In the genomic region with DNA sequence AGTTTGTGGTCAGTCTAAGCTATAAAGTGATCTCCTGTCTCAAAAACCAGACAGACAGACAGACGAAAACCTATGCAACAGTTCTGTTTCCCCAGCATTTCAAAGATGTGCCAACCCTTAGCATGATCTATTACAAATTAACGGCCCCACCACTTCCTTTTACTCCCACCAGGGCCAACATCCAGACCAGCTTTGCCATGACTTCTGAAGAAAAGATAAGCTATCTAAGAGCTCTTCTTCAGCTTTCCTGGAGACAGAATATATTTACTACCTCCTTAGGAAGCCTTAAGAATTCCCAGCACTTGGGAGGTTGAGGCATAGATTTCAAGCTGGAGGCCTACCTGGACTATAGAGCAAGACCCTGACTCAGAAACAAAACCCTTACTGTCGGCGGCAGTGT, we compare ENCODE assay signal across 12 mouse cellular contexts. TPM values are rescaled to one million over a fixed set of nuclear protein-coding genes. Genes with fewer than 3 reads are reported as not detected.
A peak's percentile ranks its signal among the peaks of the same experiment; 100 is the strongest.
DNase-seq lines count a peak whose midpoint lies in the region; ATAC-seq lines count a peak whose summit lies in the region.
"Had no signal": no experiment of that assay in that cellular context is flagged by ENCODE, and none has a peak within 500 bp of the region (broad histone marks: within the 10 kb centered on the region; RNA-seq: fewer than 3 reads in every experiment).

No protein-coding gene starts in this region.

- H3K27ac ChIP-seq in heart, embryonic 13.5 days (replicated peaks), result no peak overlapping the region; the same call in 1 of the 2 replicates
- no peak overlapping the region for H3K27ac ChIP-seq in embryonic facial prominence, embryonic 10.5 days (replicated peaks)
- peak overlapping the region; percentile 98 for H3K27ac ChIP-seq in liver, embryonic 11.5 days (ENCODE audit: low read depth, low read length)
- H3K27ac ChIP-seq: limb, embryonic 12.5 days had no signal

- H3K4me1 ChIP-seq in heart, embryonic 13.5 days, result peaks cover 53% of the 10 kb centered on the region
- peaks cover 28% of the 10 kb centered on the region for H3K4me1 ChIP-seq in embryonic facial prominence, embryonic 10.5 days
- peaks cover 46% of the 10 kb centered on the region for H3K4me1 ChIP-seq in liver, embryonic 11.5 days (replicated peaks; ENCODE audit: control insufficient read depth, insufficient read depth, low read length)

- H3K4me3 ChIP-seq in heart, embryonic 13.5 days, result peak overlapping the region; percentile 91
- H3K4me3 ChIP-seq in embryonic facial prominence, embryonic 10.5 days, result 0 out of 2 replicates have a peak overlapping the region, but pooled peaks have one; percentile 88
- H3K4me3 ChIP-seq in liver, embryonic 11.5 days (ENCODE audit: low read depth, low read length), result peak overlapping the region; percentile 83
- H3K4me3 ChIP-seq: limb, embryonic 12.5 days had no signal

- H3K27me3 ChIP-seq in heart, embryonic 13.5 days (replicated peaks), result no peaks in the 10 kb centered on the region
- H3K27me3 ChIP-seq in embryonic facial prominence, embryonic 10.5 days (replicated peaks; ENCODE audit: low read depth, poor library complexity, severe bottlenecking), result peaks cover 18% of the 10 kb centered on the region
- no peaks in the 10 kb centered on the region for H3K27me3 ChIP-seq in liver, embryonic 11.5 days (replicated peaks; ENCODE audit: control insufficient read depth, insufficient read depth, low read length)

- no peak for ATAC-seq in heart, embryonic 13.5 days (ENCODE audit: extremely low read depth, insufficient number of reproducible peaks, low FRiP score, low TSS enrichment)
- ATAC-seq in liver, embryonic 11.5 days (replicated peaks; ENCODE audit: low FRiP score), result no peak

- no peaks in the 10 kb centered on the region for H3K9me3 ChIP-seq in heart, embryonic 13.5 days
- H3K9me3 ChIP-seq in embryonic facial prominence, embryonic 10.5 days, result no peaks in the 10 kb centered on the region
- H3K9me3 ChIP-seq in liver, embryonic 11.5 days (ENCODE audit: control insufficient read depth, low read length), result no peaks in the 10 kb centered on the region
- H3K9me3 ChIP-seq: limb, embryonic 12.5 days had no signal

- H3K4me2 ChIP-seq in heart, embryonic 13.5 days, result peak overlapping the region; percentile 96
- H3K4me2 ChIP-seq in liver, embryonic 11.5 days, result peak overlapping the region; percentile 88
- H3K4me2 ChIP-seq: limb, embryonic 12.5 days had no signal

- peak overlapping the region; percentile 72 for H3K9ac ChIP-seq in heart, embryonic 13.5 days
- H3K9ac ChIP-seq in liver, embryonic 11.5 days (ENCODE audit: low read depth, low read length), result peak overlapping the region; percentile 86

- DNase-seq in heart, adult 9 months (ENCODE audit: low spot score in 2 of 2), result no peak
- DNase-seq in 416B (ENCODE audit: low read depth), result peak; percentile 28
- DNase-seq in embryonic facial prominence, embryonic 10.5 days (ENCODE audit: low spot score), result no peak
- DNase-seq in liver, embryonic 11.5 days (ENCODE audit: low spot score), result no peak
- DNase-seq in frontal cortex, postnatal 36 days (ENCODE audit: low spot score in 2 of 2), result no peak
- no peak for DNase-seq in kidney, postnatal 14 days
- DNase-seq: adrenal gland, adult 2 months; kidney, postnatal 36 days; lung, postnatal 36 days; thymus, postnatal 36 days had no signal

- H3K36me3 ChIP-seq in heart, embryonic 13.5 days, result peaks cover 3% of the 10 kb centered on the region; the same call in 1 of the 2 replicates
- H3K36me3 ChIP-seq in embryonic facial prominence, embryonic 10.5 days (replicated peaks), result 0 out of 2 replicates have a peak, but pooled peaks cover under 1% of the 10 kb centered on the region
- peaks cover 10% of the 10 kb centered on the region for H3K36me3 ChIP-seq in liver, embryonic 11.5 days (ENCODE audit: control insufficient read depth, insufficient read depth, low read length)
- H3K36me3 ChIP-seq: limb, embryonic 12.5 days had no signal

- WGBS in heart, embryonic 13.5 days, result 51% methylated on average over 4 of the region's 4 CpGs
- 61% methylated on average over 4 of the region's 4 CpGs for WGBS in embryonic facial prominence, embryonic 10.5 days
- 34% methylated on average over 4 of the region's 4 CpGs for WGBS in liver, embryonic 11.5 days

RNA-seq across cellular contexts. Expression of a gene that starts 2.7 kb away (rescaled TPM):
- polyA plus RNA-seq in heart, embryonic 13.5 days (2015; fragmentation: Nextera tagmentation; extraction: Ambion mirVana), result 20.0 and 20.5 TPM in 2 replicates
- polyA plus RNA-seq in embryonic facial prominence, embryonic 10.5 days (2016; fragmentation: Nextera tagmentation; extraction: Ambion mirVana), result 17.3 and 19.2 TPM in 2 replicates
- 115 and 134 TPM in 2 replicates for polyA plus RNA-seq in liver, embryonic 11.5 days (2014; fragmentation: Nextera tagmentation; extraction: Ambion mirVana)

RNA-seq across cellular contexts. Expression of a gene that starts 31.2 kb away (rescaled TPM):
- 24.4 and 24.8 TPM in 2 replicates for polyA plus RNA-seq in heart, embryonic 13.5 days (2015; fragmentation: Nextera tagmentation; extraction: Ambion mirVana)
- polyA plus RNA-seq in embryonic facial prominence, embryonic 10.5 days (2016; fragmentation: Nextera tagmentation; extraction: Ambion mirVana), result 54.2 and 60.6 TPM in 2 replicates
- polyA plus RNA-seq in liver, embryonic 11.5 days (2014; fragmentation: Nextera tagmentation; extraction: Ambion mirVana), result 47.4 and 49.3 TPM in 2 replicates

RNA-seq across cellular contexts. Expression of a gene that starts 41.0 kb away (rescaled TPM):
- polyA plus RNA-seq in heart, embryonic 13.5 days (2015; fragmentation: Nextera tagmentation; extraction: Ambion mirVana), result 24.9 and 25.7 TPM in 2 replicates
- 46.4 and 46.7 TPM in 2 replicates for polyA plus RNA-seq in embryonic facial prominence, embryonic 10.5 days (2016; fragmentation: Nextera tagmentation; extraction: Ambion mirVana)
- 62.5 and 67.4 TPM in 2 replicates for polyA plus RNA-seq in liver, embryonic 11.5 days (2014; fragmentation: Nextera tagmentation; extraction: Ambion mirVana)

RNA-seq across cellular contexts. Expression of a gene that starts 41.1 kb away (rescaled TPM):
- polyA plus RNA-seq in heart, embryonic 13.5 days (2015; fragmentation: Nextera tagmentation; extraction: Ambion mirVana), result 2.6 and 3.3 TPM in 2 replicates
- 8.4 and 9.3 TPM in 2 replicates for polyA plus RNA-seq in embryonic facial prominence, embryonic 10.5 days (2016; fragmentation: Nextera tagmentation; extraction: Ambion mirVana)
- 11.0 and 13.7 TPM in 2 replicates for polyA plus RNA-seq in liver, embryonic 11.5 days (2014; fragmentation: Nextera tagmentation; extraction: Ambion mirVana)
